Mouse (Mus musculus) kidney, adult 9 months (tissue): ENCODE results near the gene E2f4.

ENCODE experiments used
- DNase-seq: peaks from one replicate; pipeline ENCODE4 v3.0.0; 2022

Gene E2f4

DNA sequence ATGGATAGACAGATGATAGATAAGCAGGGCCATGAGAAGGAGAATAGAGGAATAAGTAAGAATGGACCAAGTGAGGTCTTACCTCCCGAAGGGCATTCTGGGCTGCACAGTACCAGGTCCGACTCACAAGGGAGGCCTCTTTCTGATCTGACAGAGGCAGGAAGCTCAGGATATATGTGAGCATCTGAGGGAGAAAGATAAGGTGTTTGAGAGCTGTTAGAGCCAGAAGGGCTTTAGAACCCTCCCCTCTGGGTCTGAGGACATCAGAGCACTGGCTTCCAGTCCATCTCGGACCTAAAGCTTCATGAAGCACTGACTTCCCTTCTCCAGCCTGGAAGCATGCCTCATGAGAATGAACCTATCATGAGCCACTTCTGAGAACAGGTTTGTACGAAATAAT is 25.7 kb downstream of the E2f4 start:
- no peak for DNase-seq

DNA sequence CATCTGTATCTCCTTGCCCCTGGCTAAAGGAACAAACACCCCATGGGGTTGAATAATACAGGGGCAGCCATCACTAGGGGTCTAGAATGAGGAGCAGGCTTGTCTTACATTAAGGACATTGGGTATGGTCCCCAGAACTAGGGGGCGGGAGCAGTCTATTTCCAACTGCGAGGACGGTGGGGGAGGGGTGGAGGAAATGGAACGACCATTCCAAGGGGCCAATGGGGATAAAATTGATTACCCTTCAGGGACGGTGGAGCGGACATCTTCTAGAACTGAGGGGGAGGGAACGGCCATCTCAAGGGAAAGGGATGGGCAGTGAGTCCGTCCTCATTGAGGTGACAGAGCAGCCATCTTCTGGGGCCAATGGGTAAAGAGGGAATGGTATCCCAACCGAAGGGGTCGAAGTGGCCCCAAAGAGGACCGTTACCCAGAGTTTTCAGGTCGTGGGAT is 28.2 kb downstream of the E2f4 start:
- no peak for DNase-seq

- DNase-seq: peak; percentile 97
Measured at GRCm38 (mm10) chr8:105326141-105326672, 28.7 kb downstream of the E2f4 start, which contains the start of the genes Lrrc29 and Tmem208. Lrrc29 (minus strand) TSS chr8:105326278. Tmem208 (plus strand) TSS chr8:105326354.

- DNase-seq: no peak
Measured at GRCm38 (mm10) chr8:105326968-105327367, 29.5 kb downstream of the E2f4 start.

- no peak for DNase-seq
Measured at GRCm38 (mm10) chr8:105330325-105330724, 32.9 kb downstream of the E2f4 start.

GRCm38 (mm10) chr8:105331469-105331868 is 34.0 kb downstream of the E2f4 start:
- DNase-seq: no peak

- DNase-seq: no peak
Measured at GRCm38 (mm10) chr8:105331931-105332330, 34.5 kb downstream of the E2f4 start.

DNA sequence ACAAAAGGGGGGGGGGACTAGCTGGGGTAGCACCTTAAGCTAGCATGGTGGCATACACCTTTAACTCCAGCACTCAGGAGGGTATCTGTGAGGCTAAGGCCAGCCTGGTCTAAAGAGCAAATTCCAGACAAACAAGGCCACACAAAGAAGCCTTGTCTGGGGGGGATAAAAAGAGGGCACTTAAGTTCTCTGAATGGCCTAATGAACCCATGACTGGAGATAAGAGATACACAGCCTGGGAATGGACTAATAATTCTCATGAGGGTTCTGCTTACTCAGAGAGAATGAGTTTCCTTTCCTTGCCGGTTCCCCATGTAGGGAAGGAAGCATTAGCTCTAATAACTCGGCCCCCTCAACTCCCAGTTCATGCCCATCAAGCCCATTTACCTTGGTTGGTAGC is 35.1 kb downstream of the E2f4 start:
- no peak for DNase-seq

DNA sequence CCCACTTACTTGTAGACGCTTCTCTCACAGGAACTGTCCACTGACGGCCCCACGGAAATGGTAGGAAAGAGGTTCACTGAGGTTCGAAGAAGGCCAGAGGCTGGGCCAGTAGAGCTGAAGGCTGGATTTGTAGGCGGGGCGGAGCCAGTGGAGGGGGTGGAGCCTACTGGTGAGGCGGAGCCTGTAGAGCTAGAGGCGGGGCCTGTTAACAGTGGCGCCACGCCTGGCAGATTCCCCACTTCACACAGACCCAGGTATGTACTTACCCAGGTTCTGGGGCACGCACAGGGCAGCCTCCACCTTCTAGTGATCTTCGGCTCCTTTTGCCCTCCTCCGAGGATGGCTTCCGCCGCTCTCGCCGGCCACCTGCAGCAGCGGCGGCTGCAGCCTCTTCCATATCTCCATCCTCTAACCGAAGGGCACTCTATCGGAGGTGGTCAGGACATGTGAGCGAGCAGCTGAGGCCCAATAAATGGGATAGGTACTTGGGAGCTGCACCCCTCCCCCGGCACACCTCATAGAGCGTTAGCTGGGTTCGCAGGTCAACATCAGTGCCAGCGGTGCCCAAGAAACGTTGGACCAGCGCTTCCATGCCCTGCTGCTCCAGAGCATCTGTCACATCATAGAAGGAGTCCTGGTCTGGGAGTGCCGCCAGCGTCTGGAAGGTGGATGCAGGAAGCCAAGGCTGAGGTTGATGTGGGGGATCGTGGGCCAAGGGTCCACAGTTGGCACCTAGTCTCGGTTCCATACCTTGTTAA is 39.1 kb downstream of the E2f4 start:
- DNase-seq: no peak

- no peak for DNase-seq
Measured at GRCm38 (mm10) chr8:105338992-105339391, 41.5 kb downstream of the E2f4 start.

DNA sequence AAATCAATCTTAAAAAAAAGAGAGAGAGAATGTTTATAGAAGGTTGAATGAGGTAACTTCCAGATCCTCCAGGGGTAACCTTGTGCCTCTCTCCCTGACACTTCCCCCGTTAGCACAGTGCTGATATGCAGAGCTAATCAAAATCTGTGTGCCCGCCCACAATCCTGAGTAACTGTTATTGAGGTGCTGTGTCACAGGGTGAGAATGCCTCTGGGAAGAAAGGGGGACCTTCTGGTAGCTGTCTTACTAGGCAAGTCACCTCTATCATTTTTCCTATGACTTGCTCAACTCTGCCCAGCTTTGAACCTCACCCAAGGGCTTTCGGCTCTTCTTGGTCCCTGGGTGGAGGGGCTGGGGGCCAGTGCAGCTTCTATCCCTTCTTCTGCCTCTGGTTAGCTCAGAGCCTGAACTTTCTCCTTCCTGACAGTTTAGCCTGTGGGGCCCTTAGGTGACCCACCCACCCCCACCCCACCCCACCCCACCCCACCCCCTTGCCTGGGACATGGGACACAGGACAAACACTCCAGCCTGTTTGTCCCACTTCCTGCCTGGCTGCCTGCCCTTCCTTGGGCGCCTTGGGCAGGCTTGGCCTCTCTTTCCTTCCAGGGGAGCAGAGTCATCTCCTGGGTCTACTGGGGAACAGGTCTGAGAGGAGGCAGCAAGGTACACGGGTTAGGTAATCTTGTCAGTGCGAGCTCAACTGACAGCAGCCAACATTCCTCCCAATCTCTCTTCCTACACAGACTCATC is 42.6 kb downstream of the E2f4 start:
- DNase-seq: no peak

GRCm38 (mm10) chr8:105341399-105341798 is 43.9 kb downstream of the E2f4 start:
- DNase-seq: no peak

GRCm38 (mm10) chr8:105342768-105343167 is 45.3 kb downstream of the E2f4 start:
- DNase-seq: no peak

GRCm38 (mm10) chr8:105343791-105344574 is 46.5 kb downstream of the E2f4 start:
- no peak for DNase-seq

DNA sequence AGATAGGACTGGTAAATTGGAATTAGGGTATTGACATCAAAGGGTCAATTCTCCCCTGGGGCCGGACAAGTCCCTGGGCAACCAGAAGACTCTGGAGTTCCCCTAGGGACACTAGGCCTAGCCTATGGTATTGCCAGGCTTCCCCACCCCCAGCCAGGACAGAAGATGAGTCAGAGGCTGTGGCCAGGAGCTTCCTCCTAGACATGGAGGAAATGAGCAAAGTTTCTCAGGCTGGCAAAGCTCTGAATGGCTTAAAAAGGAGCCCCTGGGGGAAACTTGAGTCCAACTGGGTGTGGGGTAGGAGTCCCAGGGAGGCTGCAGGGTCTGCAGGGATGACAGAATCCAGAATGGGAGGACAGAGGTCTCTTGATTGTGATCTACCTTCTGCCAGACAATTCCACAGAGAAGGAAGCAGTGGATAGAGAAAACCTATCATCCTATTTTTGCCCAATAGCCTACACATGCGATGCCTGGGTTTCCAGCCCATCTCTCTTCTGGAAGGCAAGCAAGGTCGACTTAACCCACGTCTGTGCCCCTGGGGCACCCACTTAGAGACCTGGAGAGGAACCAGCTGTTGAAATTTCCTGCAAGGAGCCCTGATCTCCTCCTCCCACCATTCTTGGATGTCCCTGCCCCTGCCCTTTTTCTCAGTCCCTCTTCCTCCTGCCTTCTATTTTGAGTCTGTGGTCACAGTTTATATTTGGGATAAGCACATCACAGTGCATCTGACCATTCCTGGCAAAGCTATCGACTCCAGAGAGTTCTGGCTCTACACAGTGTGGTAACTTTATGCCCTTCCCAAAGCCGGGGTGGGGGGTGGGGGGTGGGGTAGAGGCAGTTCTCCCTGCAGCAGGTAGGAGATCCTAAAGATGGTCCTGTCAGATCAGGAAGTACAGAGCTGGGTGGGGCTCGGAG is 47.9 kb downstream of the E2f4 start:
- DNase-seq: peak; percentile 45

- peak; percentile 74 for DNase-seq
Measured at GRCm38 (mm10) chr8:105346611-105347427, 49.4 kb downstream of the E2f4 start.

- DNase-seq: peak; percentile 97
Measured at GRCm38 (mm10) chr8:105347428-105348221, 50.2 kb downstream of the E2f4 start, which contains the start of gene Fhod1. Fhod1 (minus strand) TSS chr8:105347953.

DNA sequence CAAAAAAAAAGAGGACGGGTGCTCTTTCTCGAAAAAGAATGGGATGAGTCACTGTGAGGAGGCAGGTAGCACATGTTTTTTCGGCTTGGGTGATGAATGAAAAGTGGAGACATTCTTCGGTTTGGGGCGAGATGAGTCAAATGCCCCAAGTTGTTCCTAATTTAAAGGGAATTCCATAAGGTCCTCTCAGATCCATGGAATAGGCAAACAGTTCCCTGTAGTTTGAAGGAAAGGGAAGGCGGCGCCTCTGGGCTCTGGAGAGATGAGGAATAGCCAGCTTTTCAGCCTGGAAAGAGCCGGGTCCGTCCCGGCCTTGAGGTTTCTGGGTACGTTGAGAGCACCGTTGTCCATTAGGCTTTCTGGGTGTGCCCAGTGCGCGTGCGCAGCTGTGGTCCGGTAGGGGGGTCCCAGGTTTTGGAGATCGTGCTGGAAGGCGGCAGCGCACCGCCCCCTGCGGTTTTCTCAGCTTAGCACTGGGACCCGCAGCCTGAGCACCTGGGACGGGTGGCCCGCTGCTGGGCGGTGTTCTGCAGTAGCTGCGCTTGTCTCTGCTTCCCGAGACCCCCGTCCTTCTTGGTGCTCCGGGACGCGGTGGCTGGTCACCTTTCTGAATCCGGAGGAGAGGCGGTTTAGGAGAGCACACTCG is 51.1 kb downstream of the E2f4 start, which contains the start of gene Slc9a5:
Gene Slc9a5 (plus strand): TSS at position 394 of the 646 bp plus-strand sequence.
- peak; percentile 34 for DNase-seq

- no peak for DNase-seq
Measured at GRCm38 (mm10) chr8:105349096-105349771, 51.8 kb downstream of the E2f4 start.
